Mouse (Mus musculus) embryonic facial prominence, embryonic 12.5 days (tissue): ENCODE measurements around the gene Esrrg. TPM values are rescaled to one million over a fixed set of nuclear protein-coding genes. Genes with fewer than 3 reads are reported as not detected.

Experiments used
- ATAC-seq: fragments of 200-750 bp; cut with Nextera tagmentation; 2 replicates; pipeline ENCODE4 v1.8.0; 2017; ENCODE audit not compliant: insufficient number of reproducible peaks, insufficient read depth, low FRiP score, low TSS enrichment
- H3K27ac ChIP-seq: fragments of 300-500 bp; sonication (generic); 2 replicates; pipeline ENCODE4 v1.5.1; 2016; ENCODE audit warnings: mild to moderate bottlenecking
- H3K27me3 ChIP-seq: fragments of 300-500 bp; sonication (generic); 2 replicates; pipeline ENCODE4 v1.6.1; 2016; ENCODE audit warnings: mild to moderate bottlenecking, moderate library complexity
- H3K36me3 ChIP-seq: fragments of 300-500 bp; sonication (generic); 2 replicates; pipeline ENCODE4 v1.6.1; 2016; ENCODE audit warnings: mild to moderate bottlenecking
- H3K4me1 ChIP-seq: fragments of 300-500 bp; sonication (generic); 2 replicates; pipeline ENCODE4 v1.6.1; 2016
- H3K4me2 ChIP-seq: fragments of 300-500 bp; sonication (generic); replicated peaks from 2 replicates; pipeline ENCODE4 v1.6.1; 2016; ENCODE audit warnings: mild to moderate bottlenecking, moderate library complexity
- H3K4me3 ChIP-seq: fragments of 300-500 bp; sonication (generic); 2 replicates; pipeline ENCODE4 v1.5.1; 2016; ENCODE audit warnings: mild to moderate bottlenecking
- H3K9ac ChIP-seq: fragments of 300-500 bp; sonication (generic); 2 replicates; pipeline ENCODE4 v1.6.1; 2016; ENCODE audit warnings: mild to moderate bottlenecking, moderate library complexity
- H3K9me3 ChIP-seq: fragments of 300-500 bp; sonication (generic); 2 replicates; pipeline ENCODE4 v1.6.1; 2016; ENCODE audit warnings: mild to moderate bottlenecking, moderate library complexity
- WGBS: fragments of 180-500 bp; shearing (Covaris S2); methylation state at CpG from one replicate; pipeline ENCODE4 v1.1.7; 2016; 5-methylcytosine and 5-hydroxymethylcytosine counted together
- polyA plus RNA-seq: library from polyadenylated mRNA; unstranded; fragments of >200 nt; fragmentation: Nextera tagmentation; extraction: Ambion mirVana; gene quantifications from 2 replicates; pipeline ENCODE4 v1.2.1, GENCODE M21; 2016

Gene Esrrg
- polyA plus RNA-seq, 1 experiment from 2014 or later = 2.1 TPM

DNA sequence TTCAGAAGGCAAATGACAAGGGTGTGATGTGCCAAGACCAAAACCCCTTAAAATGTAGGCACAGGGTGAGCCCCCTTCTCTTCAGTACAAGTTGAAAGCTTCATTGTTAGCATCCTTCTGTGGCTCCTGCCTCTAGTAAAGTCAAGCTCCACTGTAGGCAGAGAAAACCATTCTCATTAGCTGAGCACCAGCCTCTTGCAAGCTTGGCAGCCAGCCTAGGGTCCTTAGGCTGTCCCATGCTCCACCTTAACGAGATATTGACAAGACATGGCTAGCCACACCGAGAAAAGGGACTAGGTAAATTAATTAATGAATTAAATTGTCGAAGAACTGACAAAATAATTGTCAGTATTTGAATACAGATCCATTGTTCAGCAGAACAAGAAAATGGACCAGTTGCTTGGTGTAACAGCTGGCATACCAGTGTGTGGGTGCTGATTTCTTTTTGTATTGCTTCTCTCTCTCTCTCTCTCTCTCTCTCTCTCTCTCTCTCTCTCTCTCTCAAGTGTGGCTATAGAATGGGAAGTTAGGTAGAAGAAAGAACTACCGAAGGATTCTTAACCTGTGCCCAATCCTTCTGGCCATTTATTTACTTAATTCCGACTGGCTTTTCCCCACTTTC, 311.7 kb downstream of the Esrrg start:
- Histone ChIP-seq H3K4me3 (no peak overlapping the region), H3K36me3 (no peaks in the 10 kb centered on the region), H3K27me3 (no peaks in the 10 kb centered on the region), H3K9me3 (no peaks in the 10 kb centered on the region), H3K4me2 (no peak overlapping the region), H3K4me1 (no peaks in the 10 kb centered on the region), H3K27ac (no peak overlapping the region), H3K9ac (no peak overlapping the region)
- WGBS = 72% methylated on average over 5 of the region's 5 CpGs
- no peak for ATAC-seq

DNA sequence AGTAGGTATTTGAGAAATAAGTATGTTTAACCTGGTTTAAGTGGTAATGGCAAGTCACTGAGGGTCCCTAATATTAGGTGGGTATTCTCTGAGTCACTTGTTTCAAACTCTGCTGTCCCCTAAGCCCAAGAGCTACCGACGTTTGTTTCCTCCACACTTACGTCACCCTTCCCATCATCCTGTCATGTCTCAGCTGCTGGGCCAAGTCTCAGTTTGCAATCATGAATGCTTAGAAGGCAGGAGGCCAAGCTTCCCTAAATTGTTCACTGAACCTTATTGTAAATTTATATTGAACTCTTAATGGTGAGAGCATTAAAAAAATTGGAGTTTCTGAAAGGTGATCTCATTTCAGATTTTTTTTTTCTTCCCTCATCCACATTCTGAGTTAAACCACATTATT, 322.6 kb downstream of the Esrrg start:
- H3K9me3 ChIP-seq = no peaks in the 10 kb centered on the region
- no peaks in the 10 kb centered on the region for H3K27me3 ChIP-seq

DNA sequence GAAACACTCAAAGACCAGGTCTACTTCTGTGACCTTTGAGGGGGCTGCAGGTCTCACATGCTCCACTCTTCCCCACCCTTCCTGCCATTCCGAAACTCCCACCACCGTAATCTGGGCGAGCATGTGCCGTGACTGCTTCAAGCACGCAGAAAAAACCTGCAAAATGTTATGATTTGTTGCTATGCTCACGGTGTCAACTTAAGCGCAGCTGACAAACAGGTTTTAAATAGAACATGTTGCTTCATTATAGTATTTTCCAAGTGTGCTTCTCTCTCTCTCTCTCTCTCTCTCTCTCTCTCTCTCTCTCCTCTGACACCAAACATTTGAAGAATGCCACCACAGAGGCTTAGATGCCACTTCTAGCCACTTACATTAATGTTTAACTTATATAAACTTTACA, 330.1 kb downstream of the Esrrg start:
- H3K27ac ChIP-seq = no peak overlapping the region
- no peak overlapping the region for H3K4me2 ChIP-seq
- no peak overlapping the region for H3K9ac ChIP-seq
- H3K4me1 ChIP-seq = no peaks in the 10 kb centered on the region
- ATAC-seq = no peak
- H3K27me3 ChIP-seq = no peaks in the 10 kb centered on the region
- no peaks in the 10 kb centered on the region for H3K36me3 ChIP-seq
- H3K9me3 ChIP-seq = no peaks in the 10 kb centered on the region
- H3K4me3 ChIP-seq = no peak overlapping the region
- WGBS = 81% methylated on average over 7 of the region's 7 CpGs

More for the DNA sequence above, 322.6 kb downstream of the Esrrg start:
- Histone ChIP-seq H3K4me1 (no peaks in the 10 kb centered on the region), H3K36me3 (no peaks in the 10 kb centered on the region), H3K27ac (no peak overlapping the region), H3K4me2 (no peak overlapping the region), H3K9ac (no peak overlapping the region), H3K4me3 (no peak overlapping the region)
- WGBS = 80% methylated on average over 3 of the region's 3 CpGs
- no peak for ATAC-seq

DNA sequence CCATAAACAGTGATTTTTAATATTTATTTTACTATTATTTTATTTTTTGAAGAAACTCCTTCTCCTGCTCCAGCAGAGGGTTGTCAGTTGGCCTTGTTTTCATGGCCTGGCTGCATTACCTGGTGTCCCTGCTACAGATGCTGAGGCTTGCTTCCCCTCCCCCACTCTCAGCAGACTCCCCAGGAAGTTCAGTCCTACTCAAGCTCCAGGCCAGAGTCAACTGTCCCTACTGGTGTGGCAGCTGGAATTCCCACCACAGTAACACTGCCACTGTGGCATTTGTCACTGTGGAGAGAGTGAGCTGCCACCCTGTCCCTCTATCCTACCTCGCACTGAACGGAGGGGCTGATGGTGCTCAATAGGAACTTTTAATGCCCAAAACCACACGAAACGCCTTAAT, 330.5 kb downstream of the Esrrg start:
- ATAC-seq = no peak
- H3K4me3 ChIP-seq = no peak overlapping the region
- no peaks in the 10 kb centered on the region for H3K36me3 ChIP-seq
- H3K9me3 ChIP-seq = no peaks in the 10 kb centered on the region
- H3K4me1 ChIP-seq = no peaks in the 10 kb centered on the region
- no peaks in the 10 kb centered on the region for H3K27me3 ChIP-seq
- no peak overlapping the region for H3K27ac ChIP-seq
- H3K4me2 ChIP-seq = no peak overlapping the region
- H3K9ac ChIP-seq = no peak overlapping the region
- WGBS = 38% methylated on average over 4 of the region's 4 CpGs

DNA sequence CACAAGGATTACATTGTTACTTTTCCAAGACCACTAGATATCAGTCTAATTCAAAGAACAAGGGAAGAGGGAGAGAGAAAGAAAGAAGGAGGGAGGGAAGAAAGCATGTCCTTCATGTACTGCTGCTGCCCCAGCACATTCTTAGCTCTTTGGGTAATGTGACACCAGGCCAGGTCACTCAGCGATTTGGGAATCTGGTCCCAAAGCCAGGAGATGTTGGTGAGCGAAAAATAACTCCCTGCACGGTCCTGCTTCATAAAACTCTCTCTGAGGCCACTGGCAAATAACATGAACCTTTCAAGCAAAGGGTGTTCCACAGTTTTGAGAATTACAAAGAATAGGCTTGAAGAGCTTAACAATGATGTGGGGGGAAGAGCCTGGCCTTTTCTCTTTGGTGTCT, 342.9 kb downstream of the Esrrg start:
- Histone ChIP-seq H3K36me3 (no peaks in the 10 kb centered on the region), H3K9ac (no peak overlapping the region), H3K27ac (no peak overlapping the region), H3K27me3 (no peaks in the 10 kb centered on the region), H3K4me3 (no peak overlapping the region), H3K4me2 (no peak overlapping the region), H3K4me1 (no peaks in the 10 kb centered on the region), H3K9me3 (no peaks in the 10 kb centered on the region)
- no peak for ATAC-seq
- 51% methylated on average over 3 of the region's 3 CpGs for WGBS

DNA sequence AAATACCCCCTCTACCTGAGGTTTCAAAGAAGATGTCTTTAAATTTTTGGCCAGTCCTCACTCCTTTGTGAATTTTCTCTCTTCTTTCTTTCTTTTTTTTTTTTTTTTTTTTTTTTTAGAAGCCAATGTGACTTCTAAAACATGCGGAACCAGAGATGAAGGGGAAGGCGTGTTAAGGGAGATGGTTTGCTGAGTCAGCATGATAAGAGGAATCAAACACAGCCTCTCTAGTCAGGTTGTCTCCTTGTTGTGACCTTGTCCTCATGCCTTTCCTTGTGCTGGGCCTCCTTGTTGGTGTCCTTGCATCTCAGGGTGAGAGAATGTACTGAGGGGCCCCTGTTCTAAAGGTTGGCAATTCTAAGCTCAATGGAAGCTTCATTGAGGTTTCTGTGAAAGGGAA, 348.1 kb downstream of the Esrrg start:
- ATAC-seq = no peak
- Histone ChIP-seq H3K27ac (no peak overlapping the region), H3K4me3 (no peak overlapping the region), H3K4me2 (no peak overlapping the region), H3K27me3 (no peaks in the 10 kb centered on the region), H3K9ac (no peak overlapping the region), H3K4me1 (no peaks in the 10 kb centered on the region), H3K36me3 (no peaks in the 10 kb centered on the region), H3K9me3 (no peaks in the 10 kb centered on the region)
- 90% methylated on average over 2 of the region's 2 CpGs for WGBS

DNA sequence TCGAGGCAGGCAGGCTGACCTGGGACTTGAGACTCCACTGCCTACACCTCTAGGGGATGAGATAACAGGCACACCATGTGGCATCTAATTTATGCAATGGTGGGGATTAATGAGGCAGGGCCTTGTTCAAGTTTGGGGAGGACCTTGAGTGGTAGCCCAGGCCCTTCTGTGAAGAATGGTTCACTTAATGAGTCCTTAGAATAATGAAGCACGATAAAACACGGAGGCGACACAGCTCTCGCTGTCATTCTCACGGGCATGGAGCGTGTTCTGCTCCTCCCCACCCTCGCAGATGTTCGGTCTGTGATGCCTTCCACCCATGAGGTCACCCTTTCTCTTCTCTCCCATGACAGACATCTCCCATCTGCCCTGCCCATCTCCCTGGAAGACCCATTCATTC, 350.6 kb downstream of the Esrrg start:
- no peak for ATAC-seq
- WGBS = 77% methylated on average over 9 of the region's 9 CpGs
- no peaks in the 10 kb centered on the region for H3K4me1 ChIP-seq
- no peak overlapping the region for H3K4me2 ChIP-seq
- H3K27me3 ChIP-seq = no peaks in the 10 kb centered on the region
- no peak overlapping the region for H3K4me3 ChIP-seq
- H3K36me3 ChIP-seq = no peaks in the 10 kb centered on the region
- no peak overlapping the region for H3K9ac ChIP-seq
- H3K9me3 ChIP-seq = no peaks in the 10 kb centered on the region
- no peak overlapping the region for H3K27ac ChIP-seq

DNA sequence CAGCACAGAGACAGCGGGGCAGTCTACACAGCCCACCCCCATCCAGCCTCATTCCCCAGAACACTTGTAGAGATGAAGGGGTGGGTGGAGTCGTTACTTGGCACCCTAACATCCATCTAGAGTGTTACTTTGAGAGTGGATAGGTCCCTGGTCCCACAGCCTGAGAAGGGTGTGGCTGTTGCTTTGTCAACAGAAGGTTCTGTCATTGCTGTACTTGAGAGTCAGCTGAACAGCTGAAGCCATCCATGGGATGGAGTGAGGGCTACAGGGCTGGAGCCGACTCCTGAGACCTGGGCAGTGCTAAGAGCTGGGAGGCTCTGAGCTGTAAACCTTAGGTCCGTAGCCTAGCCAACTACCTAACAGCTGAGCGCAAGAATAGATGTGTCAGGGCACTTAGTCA, 352.9 kb downstream of the Esrrg start:
- Histone ChIP-seq H3K27ac (no peak overlapping the region), H3K9ac (no peak overlapping the region), H3K4me3 (no peak overlapping the region), H3K4me1 (0 out of 2 replicates have a peak, but pooled peaks cover 3% of the 10 kb centered on the region), H3K9me3 (no peaks in the 10 kb centered on the region), H3K4me2 (no peak overlapping the region), H3K27me3 (no peaks in the 10 kb centered on the region), H3K36me3 (no peaks in the 10 kb centered on the region)
- ATAC-seq = no peak
- WGBS = 87% methylated on average over 5 of the region's 5 CpGs

DNA sequence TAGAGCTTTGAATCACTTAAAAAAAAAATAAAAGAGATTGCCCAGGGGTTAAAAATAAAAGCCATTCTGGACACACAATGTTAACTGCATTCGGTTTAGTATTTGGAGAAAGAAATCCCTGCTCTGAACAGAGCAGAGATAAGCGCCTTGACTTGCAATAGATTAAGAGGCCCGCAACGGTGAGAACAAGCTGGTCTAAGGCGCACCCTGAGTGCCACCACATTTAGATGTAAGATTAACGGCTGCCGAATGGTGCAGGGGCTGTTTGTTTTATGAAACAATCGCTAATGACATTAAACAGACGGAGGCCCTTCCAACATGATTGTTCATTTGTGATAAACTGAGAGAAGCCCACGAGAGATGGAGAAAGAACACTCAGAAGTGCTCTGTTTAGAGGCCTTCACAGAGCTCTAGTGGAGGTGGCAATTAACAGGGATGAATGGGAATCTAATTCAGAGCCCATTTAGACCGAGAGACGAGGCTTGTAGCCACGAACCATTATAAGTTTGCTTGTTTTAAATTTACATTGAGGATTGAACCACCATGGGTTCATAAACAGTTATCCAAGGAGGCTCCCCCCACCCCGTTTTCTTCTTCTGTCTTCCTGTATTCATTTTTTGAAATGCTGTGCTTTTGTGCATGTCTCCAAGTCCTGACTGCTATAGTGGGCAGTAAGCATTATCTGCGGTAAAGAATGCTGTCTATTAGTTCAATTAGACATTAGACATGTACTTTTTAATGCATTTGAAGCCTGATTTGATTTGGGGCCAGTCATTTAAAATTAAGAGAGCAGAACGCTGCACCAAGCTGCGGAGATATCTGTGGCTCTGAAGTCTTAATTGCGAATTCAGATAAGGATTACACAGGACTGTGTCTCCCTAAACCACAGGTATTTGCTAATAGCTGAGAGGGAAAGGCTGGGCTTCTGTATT, 356.5 kb downstream of the Esrrg start:
- Histone ChIP-seq H3K4me1 (0 out of 2 replicates have a peak, but pooled peaks cover 3% of the 10 kb centered on the region), H3K27ac (no peak overlapping the region), H3K36me3 (no peaks in the 10 kb centered on the region), H3K4me2 (no peak overlapping the region), H3K9me3 (no peaks in the 10 kb centered on the region), H3K9ac (no peak overlapping the region), H3K27me3 (no peaks in the 10 kb centered on the region), H3K4me3 (no peak overlapping the region)
- 58% methylated on average over 18 of the region's 18 CpGs for WGBS
- ATAC-seq = no peak

DNA sequence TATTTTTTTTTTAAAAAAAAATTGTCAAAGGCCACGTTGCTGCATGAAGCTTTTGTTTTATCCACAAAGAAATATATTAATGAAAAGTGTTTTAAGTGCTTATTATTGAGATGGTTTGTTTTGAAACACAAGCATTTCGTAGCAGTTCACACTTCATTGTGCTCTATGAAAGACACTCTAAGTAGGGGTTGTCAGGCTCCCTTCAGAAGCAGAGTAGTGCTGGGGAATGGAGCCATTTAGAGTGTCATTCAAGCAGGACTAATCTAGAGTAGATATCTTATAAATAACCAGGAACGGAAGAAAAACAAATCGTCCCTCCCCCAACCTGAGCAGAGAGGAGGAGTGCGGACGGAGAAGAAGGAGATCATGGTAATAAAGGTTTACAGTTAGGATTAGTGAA, 357.3 kb downstream of the Esrrg start:
- WGBS = 44% methylated on average over 6 of the region's 6 CpGs
- Histone ChIP-seq H3K4me2 (no peak overlapping the region), H3K27me3 (no peaks in the 10 kb centered on the region), H3K9me3 (no peaks in the 10 kb centered on the region), H3K9ac (no peak overlapping the region), H3K36me3 (no peaks in the 10 kb centered on the region), H3K27ac (no peak overlapping the region), H3K4me1 (0 out of 2 replicates have a peak, but pooled peaks cover 3% of the 10 kb centered on the region), H3K4me3 (no peak overlapping the region)
- no peak for ATAC-seq

DNA sequence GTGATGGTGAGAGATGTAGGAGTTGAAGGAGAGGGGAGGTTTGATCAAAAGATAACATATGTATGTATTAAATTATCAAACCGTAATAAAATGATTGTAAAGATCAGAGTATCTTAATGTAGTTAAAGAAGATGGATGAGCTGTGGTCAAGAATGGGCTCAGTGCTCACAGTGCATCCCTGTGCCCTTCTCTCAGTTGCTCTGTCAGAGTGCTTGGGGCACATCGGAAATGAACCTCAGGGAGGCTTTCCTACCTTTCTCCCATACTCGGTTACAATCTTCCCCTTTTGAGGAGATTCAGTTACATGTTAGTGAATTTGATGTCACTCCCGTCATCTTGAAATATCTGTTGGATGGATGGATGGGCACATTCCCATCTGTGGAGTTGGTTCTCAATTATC, 359.8 kb downstream of the Esrrg start:
- Histone ChIP-seq H3K9me3 (no peaks in the 10 kb centered on the region), H3K4me3 (no peak overlapping the region), H3K4me1 (0 out of 2 replicates have a peak, but pooled peaks cover 3% of the 10 kb centered on the region), H3K36me3 (no peaks in the 10 kb centered on the region), H3K27me3 (no peaks in the 10 kb centered on the region), H3K27ac (no peak overlapping the region), H3K9ac (no peak overlapping the region), H3K4me2 (no peak overlapping the region)
- 72% methylated on average over 4 of the region's 4 CpGs for WGBS
- ATAC-seq = no peak

DNA sequence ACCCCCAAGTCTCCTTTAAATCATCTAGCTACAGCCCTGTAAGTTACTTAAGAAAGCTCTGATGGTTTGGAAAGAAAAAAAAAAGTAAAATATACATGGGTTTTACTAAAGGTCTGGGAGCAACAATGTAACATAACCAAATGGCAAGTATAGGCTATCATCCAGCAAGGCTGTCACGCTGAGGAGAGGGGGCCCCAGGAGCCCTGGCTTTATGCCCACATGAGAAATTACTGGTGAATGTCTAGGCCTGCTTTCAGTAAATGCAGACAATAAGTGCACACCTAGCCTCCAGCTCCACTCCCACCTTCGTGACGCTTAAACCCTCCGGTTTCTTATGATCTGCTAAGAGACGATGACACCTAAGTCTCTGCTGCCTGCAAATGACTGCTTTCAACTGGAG, 360.9 kb downstream of the Esrrg start:
- Histone ChIP-seq H3K4me3 (no peak overlapping the region), H3K4me2 (no peak overlapping the region), H3K27ac (no peak overlapping the region), H3K9ac (no peak overlapping the region), H3K36me3 (no peaks in the 10 kb centered on the region), H3K27me3 (no peaks in the 10 kb centered on the region), H3K4me1 (0 out of 2 replicates have a peak, but pooled peaks cover 6% of the 10 kb centered on the region), H3K9me3 (no peaks in the 10 kb centered on the region)
- no peak for ATAC-seq
- WGBS = 82% methylated on average over 5 of the region's 5 CpGs
